Mouse (Mus musculus) forebrain, embryonic 10.5 days (tissue): Measurements from ENCODE around the gene Zfp966. TPM values are rescaled to one million over a fixed set of nuclear protein-coding genes. Genes with fewer than 3 reads are reported as not detected.
"Not testable (repeated sequence)": the region's sequence is repeated elsewhere in the genome, so short reads cannot be mapped to it uniquely, and the experiment has no call there.

ENCODE experiments used
- DNase-seq: peaks from one replicate; pipeline ENCODE4 v3.0.0-alpha.2; 2017; ENCODE audit warnings: low spot score; ENCODE audit errors: extremely low spot score
- H3K27ac ChIP-seq: fragments of 300-500 bp; sonication (generic); 2 replicates; pipeline ENCODE4 v1.5.1; 2016; ENCODE audit warnings: mild to moderate bottlenecking
- H3K27me3 ChIP-seq: fragments of 300-500 bp; sonication (generic); 2 replicates; pipeline ENCODE4 v1.6.1; 2016; ENCODE audit warnings: mild to moderate bottlenecking; ENCODE audit not compliant: poor library complexity, severe bottlenecking
- H3K36me3 ChIP-seq: fragments of 300-500 bp; sonication (generic); replicated peaks from 2 replicates; pipeline ENCODE4 v1.6.1; 2016; ENCODE audit warnings: mild to moderate bottlenecking, moderate library complexity
- H3K4me1 ChIP-seq: fragments of 300-500 bp; sonication (generic); 2 replicates; pipeline ENCODE4 v1.6.1; 2016
- H3K4me3 ChIP-seq: fragments of 300-500 bp; sonication (generic); 2 replicates; pipeline ENCODE4 v1.5.1; 2016; ENCODE audit warnings: mild to moderate bottlenecking, moderate library complexity
- H3K9me3 ChIP-seq: fragments of 300-500 bp; sonication (generic); 2 replicates; pipeline ENCODE4 v1.6.1; 2016; ENCODE audit warnings: mild to moderate bottlenecking, moderate library complexity
- WGBS: fragments of 180-500 bp; shearing (Covaris S2); methylation state at CpG from one replicate; pipeline ENCODE4 v1.1.7; 2016; 5-methylcytosine and 5-hydroxymethylcytosine counted together
- polyA plus RNA-seq: library from polyadenylated mRNA; unstranded; fragments of >200 nt; fragmentation: Nextera tagmentation; extraction: Ambion mirVana; gene quantifications from 2 replicates; pipeline ENCODE4 v1.2.1, GENCODE M21; 2016

The Zfp966 gene
- 6.4 and 6.8 TPM in 2 replicates for polyA plus RNA-seq

- H3K4me3 ChIP-seq, H3K27ac ChIP-seq, H3K4me1 ChIP-seq, H3K36me3 ChIP-seq, H3K27me3 ChIP-seq, H3K9me3 ChIP-seq, DNase-seq: not testable (repeated sequence)
- no CpG with 5 or more reads among the region's 6 CpGs for WGBS
Observed at GRCm38 (mm10) chr2:175931000-175931399, at the start of gene Zfp966. Zfp966 (minus strand) TSS chr2:175931100.

GRCm38 (mm10) chr2:175965031-175965430 lies 34.1 kb upstream of the Zfp966 start, which contains the start of gene Gm2026:
Gm2026 (plus strand) TSS chr2:175965331.
- not testable (repeated sequence) for H3K27ac ChIP-seq, H3K9me3 ChIP-seq, H3K27me3 ChIP-seq, H3K4me3 ChIP-seq, DNase-seq, H3K36me3 ChIP-seq, H3K4me1 ChIP-seq
- no CpG with 5 or more reads among the region's 4 CpGs for WGBS

- WGBS = no CpG with 5 or more reads among the region's 7 CpGs
- not testable (repeated sequence) for H3K4me1 ChIP-seq, H3K36me3 ChIP-seq, H3K27me3 ChIP-seq, DNase-seq, H3K4me3 ChIP-seq, H3K9me3 ChIP-seq, H3K27ac ChIP-seq
Observed at GRCm38 (mm10) chr2:175869024-175869423, 61.9 kb downstream of the Zfp966 start, which contains the start of gene Gm6710. Gm6710 (plus strand) TSS chr2:175869219.

Other genes starting within 250 kb of the Zfp966 start
- 8.3 and 12.1 TPM in 2 replicates for gene Zfp969, start 227.5 kb downstream of the Zfp966 start, polyA plus RNA-seq
- gene Gm2007, start 189.6 kb downstream of the Zfp966 start, polyA plus RNA-seq = not detected in 2 replicates
- 2.1 and 6.4 TPM in 2 replicates for gene Gm14288, start 130.0 kb downstream of the Zfp966 start, polyA plus RNA-seq
- 28.5 and 32.7 TPM in 2 replicates for gene Gm6710, start 61.9 kb downstream of the Zfp966 start, polyA plus RNA-seq
- 33.8 and 35.3 TPM in 2 replicates for gene Gm2026, start 34.2 kb upstream of the Zfp966 start, polyA plus RNA-seq
- gene Gm2004, start 218.7 kb upstream of the Zfp966 start, polyA plus RNA-seq = 1.2 and 2.5 TPM in 2 replicates